Mouse (Mus musculus) cerebellum, adult 11-12 months (tissue): Measurements from ENCODE around the gene Rufy3.

Experiments
- DNase-seq: peaks from one replicate; pipeline ENCODE4 v3.0.0; 2022

Rufy3 gene

GRCm38 (mm10) chr5:88688583-88689187 lies 123.8 kb downstream of the Rufy3 start:
- no peak for DNase-seq

- DNase-seq = no peak
Observed at GRCm38 (mm10) chr5:88689279-88689938, 124.6 kb downstream of the Rufy3 start.

- no peak for DNase-seq
Observed at GRCm38 (mm10) chr5:88690681-88691505, 126.1 kb downstream of the Rufy3 start.

GRCm38 (mm10) chr5:88691506-88692095 lies 126.8 kb downstream of the Rufy3 start:
- DNase-seq = no peak

GRCm38 (mm10) chr5:88692586-88692985 lies 127.7 kb downstream of the Rufy3 start:
- no peak for DNase-seq

- no peak for DNase-seq
Observed at GRCm38 (mm10) chr5:88693057-88693456, 128.2 kb downstream of the Rufy3 start.

- DNase-seq = no peak
Observed at GRCm38 (mm10) chr5:88697291-88697690, 132.5 kb downstream of the Rufy3 start.

GRCm38 (mm10) chr5:88699251-88699913 lies 134.5 kb downstream of the Rufy3 start:
- no peak for DNase-seq
